Mouse (Mus musculus) intestine, embryonic 16.5 days (tissue): ENCODE data around the gene Tex19.1. TPM values are rescaled to one million over a fixed set of nuclear protein-coding genes. Genes with fewer than 3 reads are reported as not detected.

Experiments
- polyA plus RNA-seq: library from polyadenylated mRNA; unstranded; fragments of >200 nt; fragmentation: Nextera tagmentation; extraction: Ambion mirVana; gene quantifications from 2 replicates; pipeline ENCODE4 v1.2.1, GENCODE M21; 2015

The Tex19.1 gene
- polyA plus RNA-seq, 1 experiment from 2014 or later: not detected

Other genes starting within 250 kb of the Tex19.1 start
- gene Ccdc57, start 213.3 kb upstream of the Tex19.1 start, polyA plus RNA-seq: 3.6 and 4.3 TPM in 2 replicates
- 83.8 and 92.6 TPM in 2 replicates for gene Slc16a3, start 197.7 kb upstream of the Tex19.1 start, polyA plus RNA-seq
- 93.9 and 97.7 TPM in 2 replicates for gene Csnk1d, start 154.8 kb upstream of the Tex19.1 start, polyA plus RNA-seq
- 6.7 and 7.9 TPM in 2 replicates for gene Cd7, start 106.7 kb upstream of the Tex19.1 start, polyA plus RNA-seq
- 0.93 and 2.6 TPM in 2 replicates for gene Sectm1b, start 82.6 kb upstream of the Tex19.1 start, polyA plus RNA-seq
- 7.0 and 10.4 TPM in 2 replicates for gene Sectm1a, start 64.9 kb upstream of the Tex19.1 start, polyA plus RNA-seq
- not detected in 2 replicates for gene Tex19.2, start 27.5 kb upstream of the Tex19.1 start, polyA plus RNA-seq
- gene Uts2r, start 14.1 kb downstream of the Tex19.1 start, polyA plus RNA-seq: not detected in 2 replicates
- gene Hexdc, start 58.3 kb downstream of the Tex19.1 start, polyA plus RNA-seq: 9.7 and 10.1 TPM in 2 replicates
- gene Ogfod3, start 58.6 kb downstream of the Tex19.1 start, polyA plus RNA-seq: 31.2 and 32.0 TPM in 2 replicates
- 33.8 and 36.5 TPM in 2 replicates for gene Cybc1, start 83.2 kb downstream of the Tex19.1 start, polyA plus RNA-seq
- 52.2 and 52.6 TPM in 2 replicates for gene Narf, start 91.1 kb downstream of the Tex19.1 start, polyA plus RNA-seq
- 4.4 and 4.6 TPM in 2 replicates for gene Foxk2, start 113.8 kb downstream of the Tex19.1 start, polyA plus RNA-seq
- 76.7 and 80.6 TPM in 2 replicates for gene Wdr45b, start 208.3 kb downstream of the Tex19.1 start, polyA plus RNA-seq
- 5.0 and 5.1 TPM in 2 replicates for gene Rab40b, start 242.1 kb downstream of the Tex19.1 start, polyA plus RNA-seq